9 mouse cellular contexts compared by ENCODE assay signal in genomic region chr13:109210403-109210802, GRCm38 (mm10).
DNase-seq lines count a peak whose midpoint lies in the region; ATAC-seq lines count a peak whose summit lies in the region.
"Had no signal": no experiment of that assay in that cellular context is flagged by ENCODE, and none has a peak within 500 bp of the region (broad histone marks: within the 10 kb centered on the region; RNA-seq: fewer than 3 reads in every experiment).

No protein-coding gene starts in this region.

- H3K27ac ChIP-seq in heart, embryonic 11.5 days (ENCODE audit: low read depth, low read length), result no peak overlapping the region
- H3K27ac ChIP-seq in heart, embryonic 10.5 days, result no peak overlapping the region
- no peak overlapping the region for H3K27ac ChIP-seq in midbrain, embryonic 15.5 days
- H3K27ac ChIP-seq: liver, embryonic 15.5 days had no signal

- peaks cover 3% of the 10 kb centered on the region; the same call in 1 of the 2 replicates for H3K27me3 ChIP-seq in heart, embryonic 11.5 days (ENCODE audit: control insufficient read depth, insufficient read depth, low read length)
- peaks cover 8% of the 10 kb centered on the region for H3K27me3 ChIP-seq in heart, embryonic 10.5 days (ENCODE audit: insufficient read depth, poor library complexity, severe bottlenecking)
- peaks cover 6% of the 10 kb centered on the region; the same call in 1 of the 2 replicates for H3K27me3 ChIP-seq in midbrain, embryonic 15.5 days (replicated peaks)

- H3K9ac ChIP-seq in heart, embryonic 11.5 days (ENCODE audit: low read depth, low read length), result no peak overlapping the region
- H3K9ac ChIP-seq in midbrain, embryonic 15.5 days, result no peak overlapping the region
- H3K9ac ChIP-seq: liver, embryonic 15.5 days had no signal

- no peaks in the 10 kb centered on the region for H3K9me3 ChIP-seq in heart, embryonic 11.5 days (replicated peaks; ENCODE audit: control insufficient read depth, low read length)
- no peaks in the 10 kb centered on the region for H3K9me3 ChIP-seq in heart, embryonic 10.5 days
- H3K9me3 ChIP-seq in midbrain, embryonic 15.5 days, result no peaks in the 10 kb centered on the region
- H3K9me3 ChIP-seq: liver, embryonic 15.5 days had no signal

- no peaks in the 10 kb centered on the region for H3K36me3 ChIP-seq in heart, embryonic 11.5 days (ENCODE audit: control insufficient read depth, insufficient read depth, low read length)
- no peaks in the 10 kb centered on the region for H3K36me3 ChIP-seq in heart, embryonic 10.5 days
- H3K36me3 ChIP-seq in midbrain, embryonic 15.5 days (replicated peaks), result no peaks in the 10 kb centered on the region
- H3K36me3 ChIP-seq: liver, embryonic 15.5 days had no signal

- WGBS in heart, embryonic 11.5 days (ENCODE audit: insufficient replicate concordance), result 4% methylated on average over 4 of the region's 4 CpGs
- WGBS in heart, embryonic 10.5 days, result 5% methylated on average over 4 of the region's 4 CpGs
- WGBS in midbrain, embryonic 15.5 days, result 5% methylated on average over 4 of the region's 4 CpGs

- no peak for ATAC-seq in heart, embryonic 11.5 days (replicated peaks; ENCODE audit: insufficient number of reproducible peaks, low FRiP score, low TSS enrichment)
- peak; percentile 49; the same call in 1 of the 2 replicates for ATAC-seq in midbrain, embryonic 15.5 days (replicated peaks)

- no peak overlapping the region for H3K4me2 ChIP-seq in heart, embryonic 11.5 days
- H3K4me2 ChIP-seq in midbrain, embryonic 15.5 days, result no peak overlapping the region
- H3K4me2 ChIP-seq: liver, embryonic 15.5 days had no signal

- peak; percentile 50 to 91 for DNase-seq in heart, adult 18-20 months
- peak; percentile 69 to 78 for DNase-seq in adrenal gland, adult 18-20 months (ENCODE audit: low spot score in 2 of 2)
- peak; percentile 80 for DNase-seq in embryo, embryonic 11 days
- DNase-seq in heart, embryonic 10.5 days (ENCODE audit: low spot score), result peak; percentile 75
- DNase-seq in left cerebral cortex, adult 18-20 months (ENCODE audit: low spot score in 2 of 2), result peak; percentile 86 to 88
- DNase-seq in spleen, postnatal 4 days (ENCODE audit: low spot score in 2 of 2), result peak; percentile 67 to 89

- H3K4me1 ChIP-seq in heart, embryonic 11.5 days (ENCODE audit: control insufficient read depth, insufficient read depth, low read length), result peaks cover 3% of the 10 kb centered on the region; the same call in 1 of the 2 replicates
- peaks cover 7% of the 10 kb centered on the region; the same call in 1 of the 2 replicates for H3K4me1 ChIP-seq in heart, embryonic 10.5 days
- H3K4me1 ChIP-seq in midbrain, embryonic 15.5 days, result no peaks in the 10 kb centered on the region

- no peak overlapping the region for H3K4me3 ChIP-seq in heart, embryonic 11.5 days (ENCODE audit: low read depth, low read length)
- no peak overlapping the region for H3K4me3 ChIP-seq in heart, embryonic 10.5 days
- no peak overlapping the region for H3K4me3 ChIP-seq in midbrain, embryonic 15.5 days
- H3K4me3 ChIP-seq: liver, embryonic 15.5 days had no signal
